Mouse (Mus musculus): Measurements from ENCODE around the gene Hist1h3a.

DNA sequence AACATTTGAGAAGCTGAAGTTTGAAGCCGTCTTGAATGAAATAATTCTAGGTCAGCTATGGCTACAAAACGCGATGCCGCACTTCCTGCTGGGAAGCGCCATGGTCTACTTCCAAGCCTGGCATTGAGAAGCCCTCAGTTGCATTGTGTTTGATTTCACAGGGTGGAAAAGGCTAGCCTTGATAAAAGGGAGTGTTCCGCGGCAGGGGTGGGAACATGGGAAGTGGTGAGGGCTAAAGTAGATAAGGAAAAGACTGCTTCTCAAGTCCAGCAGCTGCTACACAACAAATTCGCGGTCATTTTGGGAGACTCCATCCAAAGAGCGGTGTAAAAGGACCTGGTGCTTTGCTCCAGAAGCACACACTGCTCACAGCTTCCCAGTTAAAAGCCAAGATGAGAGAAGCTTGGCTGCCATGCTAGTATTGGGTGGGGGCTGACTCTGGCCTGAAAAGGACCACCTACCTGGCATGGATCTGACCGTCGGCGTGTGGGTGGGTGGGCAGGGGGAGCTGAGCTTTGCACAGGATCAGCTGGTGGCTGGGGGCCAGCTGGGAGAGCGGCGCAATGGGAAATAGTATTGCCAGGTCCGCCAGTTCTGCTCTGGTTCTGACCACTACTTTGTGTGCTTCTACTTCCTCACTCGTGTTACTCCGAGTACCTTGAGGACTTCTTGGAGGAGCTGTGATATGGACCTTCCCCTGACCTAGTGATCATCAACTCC is 33.6 kb downstream of the Hist1h3a start:
- TF ChIP-seq CTCF (IDR thresholded peaks at IDR 0.05; ENCODE audit: low read depth, low read length), result no peak
- no peak for TF ChIP-seq POLR2A (IDR thresholded peaks at IDR 0.05; ENCODE audit: extremely low read depth, insufficient read depth, low read length)

Measured in liver, adult 2 months (tissue).